Mouse (Mus musculus): ENCODE measurements at regions not wholly inside any gene's neighbourhood (a gene's known extent, or its start where the extent isn't known, plus 50 kb on each side); places are given as distances from the start of the nearest gene placed in this dataset.

DNA sequence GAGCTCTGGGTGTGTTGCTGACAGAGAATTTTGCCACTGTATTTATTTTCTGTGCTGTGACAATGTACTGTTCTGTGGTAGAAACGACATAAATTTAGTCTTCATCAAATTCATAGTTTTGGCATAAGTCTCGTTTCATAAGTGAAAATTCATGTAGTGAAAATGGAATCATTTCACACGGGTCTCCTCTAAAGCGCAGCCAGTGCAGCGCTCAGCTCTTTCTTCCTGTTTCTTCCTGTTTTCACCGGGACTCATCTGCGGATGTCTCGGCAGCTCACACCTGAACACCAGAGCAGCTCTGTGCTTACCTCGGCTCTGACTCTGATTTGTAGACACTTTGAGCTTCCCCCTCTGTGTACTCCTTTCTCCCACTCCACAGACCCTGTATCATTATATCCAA is 85.2 kb upstream of the Prkd1 start:
- Histone ChIP-seq H3K79me2 (ENCODE audit: control insufficient read depth, insufficient read depth) (no peaks in the 10 kb centered on the region), H3K4me2 (ENCODE audit: low read depth) (no peak overlapping the region), H3K36me3 (ENCODE audit: control insufficient read depth, insufficient read depth) (no peaks in the 10 kb centered on the region), H3K4me3 (no peak overlapping the region), H3ac (ENCODE audit: control insufficient read depth, insufficient read length) (no peak overlapping the region), H3K27me3 (ENCODE audit: control insufficient read depth, insufficient read depth, insufficient read length) (no peaks in the 10 kb centered on the region)
- no peak for TF ChIP-seq TCF3 (IDR thresholded peaks at IDR 0.05; ENCODE audit: insufficient read length, low read depth)
- no peak for TF ChIP-seq MYOD1 (IDR thresholded peaks at IDR 0.05; ENCODE audit: control insufficient read depth in 1 of 3, insufficient read length in 2 of 3, low read depth in 2 of 3)
- TF ChIP-seq TCF12 (IDR thresholded peaks at IDR 0.05; ENCODE audit: insufficient read depth, poor library complexity, severe bottlenecking): no peak
- TF ChIP-seq MYOG (IDR thresholded peaks at IDR 0.05; ENCODE audit: control insufficient read depth in 1 of 3, insufficient read depth in 1 of 3, insufficient read length in 2 of 3, low read depth in 2 of 3): no peak
- no peak for TF ChIP-seq USF1 (IDR thresholded peaks at IDR 0.05; ENCODE audit: low read depth)
- TF ChIP-seq REST (IDR thresholded peaks at IDR 0.05; ENCODE audit: insufficient read depth, insufficient read length): no peak
- TF ChIP-seq POLR2AphosphoS2 (IDR thresholded peaks at IDR 0.05; ENCODE audit: insufficient read length, low read depth): no peak
- no peak for TF ChIP-seq POLR2A (IDR thresholded peaks at IDR 0.05; ENCODE audit: insufficient read length, low read depth)
- no peak for TF ChIP-seq SRF (IDR thresholded peaks at IDR 0.05; ENCODE audit: control insufficient read depth, insufficient read length, low read depth)
- TF ChIP-seq MAX (IDR thresholded peaks at IDR 0.05; ENCODE audit: low read depth): no peak
- TF ChIP-seq E2F4 (IDR thresholded peaks at IDR 0.05; ENCODE audit: insufficient read depth): no peak

DNA sequence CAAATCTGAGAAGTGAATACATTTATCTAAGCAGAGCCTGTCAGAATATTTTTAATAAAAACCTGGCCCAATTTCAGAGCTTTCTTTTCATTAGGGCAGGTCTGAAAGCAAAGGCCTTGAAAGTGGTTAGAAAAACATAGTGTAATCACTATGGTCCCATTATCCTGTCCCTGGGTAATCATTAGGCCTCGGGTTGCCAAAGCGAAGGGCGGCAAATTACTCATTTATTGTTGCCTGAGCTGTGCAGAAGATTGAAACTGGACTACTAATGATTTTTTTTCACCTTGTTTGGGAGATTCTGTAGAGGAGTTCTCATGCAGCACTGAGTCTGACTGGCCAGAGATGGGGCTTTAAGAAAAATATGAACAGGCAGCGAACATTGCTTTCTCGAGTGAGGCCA is 63.7 kb upstream of the Prkd1 start:
- no peak overlapping the region for H3K4me3 ChIP-seq
- H3K36me3 ChIP-seq (ENCODE audit: control insufficient read depth, insufficient read depth): no peaks in the 10 kb centered on the region
- TF ChIP-seq CEBPB (IDR thresholded peaks at IDR 0.05; ENCODE audit: insufficient read depth, poor library complexity, severe bottlenecking): no peak
- no peak for TF ChIP-seq MYOD1 (IDR thresholded peaks at IDR 0.05; ENCODE audit: control insufficient read depth in 1 of 3, insufficient read length in 2 of 3, low read depth in 2 of 3)
- no peak for TF ChIP-seq TCF12 (IDR thresholded peaks at IDR 0.05; ENCODE audit: insufficient read depth, poor library complexity, severe bottlenecking)
- no peak for TF ChIP-seq SRF (IDR thresholded peaks at IDR 0.05; ENCODE audit: control insufficient read depth, insufficient read length, low read depth)
- no peak for TF ChIP-seq POLR2AphosphoS2 (IDR thresholded peaks at IDR 0.05; ENCODE audit: insufficient read length, low read depth)
- no peak for TF ChIP-seq MAX (IDR thresholded peaks at IDR 0.05; ENCODE audit: low read depth)
- TF ChIP-seq USF1 (IDR thresholded peaks at IDR 0.05; ENCODE audit: low read depth): no peak
- no peak for TF ChIP-seq E2F4 (IDR thresholded peaks at IDR 0.05; ENCODE audit: insufficient read depth)
- no peak for TF ChIP-seq MYOG (IDR thresholded peaks at IDR 0.05; ENCODE audit: control insufficient read depth in 1 of 3, insufficient read depth in 1 of 3, insufficient read length in 2 of 3, low read depth in 2 of 3)
- TF ChIP-seq TCF3 (IDR thresholded peaks at IDR 0.05; ENCODE audit: insufficient read length, low read depth): no peak
- no peak for TF ChIP-seq POLR2A (IDR thresholded peaks at IDR 0.05; ENCODE audit: insufficient read length, low read depth)
- TF ChIP-seq REST (IDR thresholded peaks at IDR 0.05; ENCODE audit: insufficient read depth, insufficient read length): no peak
- H3K79me2 ChIP-seq (ENCODE audit: control insufficient read depth, insufficient read depth): no peaks in the 10 kb centered on the region
- H3K27me3 ChIP-seq (ENCODE audit: control insufficient read depth, insufficient read depth, insufficient read length): no peaks in the 10 kb centered on the region
- H3ac ChIP-seq (ENCODE audit: control insufficient read depth, insufficient read length): no peak overlapping the region
- no peak overlapping the region for H3K4me2 ChIP-seq (ENCODE audit: low read depth)

DNA sequence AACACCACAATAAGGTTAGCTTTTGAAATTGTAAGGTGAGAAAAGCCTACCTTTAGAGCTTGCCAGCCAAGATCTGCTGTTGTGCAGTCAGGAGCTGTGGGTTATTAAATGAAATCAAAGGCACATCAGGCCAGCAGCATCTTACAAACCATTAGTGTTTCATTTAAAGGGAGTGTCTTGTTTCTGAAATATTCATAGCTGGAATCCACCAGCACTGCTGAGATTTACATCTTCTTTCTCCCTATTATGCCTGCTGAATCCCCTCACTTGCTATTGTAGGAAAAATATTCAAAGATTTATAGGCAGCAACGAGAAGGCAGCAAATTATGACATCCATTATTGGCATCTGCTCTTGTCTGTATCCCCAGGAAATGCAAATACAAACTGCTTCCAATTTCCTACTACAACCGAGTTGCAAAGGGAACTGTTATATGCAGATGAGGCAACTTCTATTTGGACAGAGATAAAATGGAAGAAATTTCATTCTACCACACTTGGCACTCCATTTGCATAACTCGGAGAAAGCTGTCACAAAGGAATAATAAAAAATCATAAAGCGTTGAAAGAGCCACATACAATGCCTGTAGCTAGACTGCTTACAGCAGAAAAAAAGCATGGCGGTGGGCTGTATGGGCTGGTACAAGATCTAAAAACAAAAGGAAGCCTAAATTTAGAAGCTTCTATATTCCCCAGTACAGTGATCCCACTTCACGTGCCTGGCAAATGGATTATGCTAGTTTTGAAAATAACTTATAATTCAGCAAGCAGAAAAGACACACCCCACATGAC is 60.3 kb upstream of the Prkd1 start:
- Histone ChIP-seq H3K27me3 (ENCODE audit: control insufficient read depth, insufficient read depth, insufficient read length) (no peaks in the 10 kb centered on the region), H3K79me2 (ENCODE audit: control insufficient read depth, insufficient read depth) (no peaks in the 10 kb centered on the region), H3K4me3 (no peak overlapping the region), H3K4me2 (ENCODE audit: low read depth) (no peak overlapping the region), H3ac (ENCODE audit: control insufficient read depth, insufficient read length) (no peak overlapping the region), H3K36me3 (ENCODE audit: control insufficient read depth, insufficient read depth) (no peaks in the 10 kb centered on the region)
- TF ChIP-seq CEBPB (IDR thresholded peaks at IDR 0.05; ENCODE audit: insufficient read depth, poor library complexity, severe bottlenecking) (no peak), MYOD1 (IDR thresholded peaks at IDR 0.05; ENCODE audit: control insufficient read depth in 1 of 3, insufficient read length in 2 of 3, low read depth in 2 of 3) (no peak), TCF12 (IDR thresholded peaks at IDR 0.05; ENCODE audit: insufficient read depth, poor library complexity, severe bottlenecking) (no peak), E2F4 (IDR thresholded peaks at IDR 0.05; ENCODE audit: insufficient read depth) (no peak), POLR2A (IDR thresholded peaks at IDR 0.05; ENCODE audit: insufficient read length, low read depth) (no peak), POLR2AphosphoS2 (IDR thresholded peaks at IDR 0.05; ENCODE audit: insufficient read length, low read depth) (no peak), TCF3 (IDR thresholded peaks at IDR 0.05; ENCODE audit: insufficient read length, low read depth) (no peak), MYOG (IDR thresholded peaks at IDR 0.05; ENCODE audit: control insufficient read depth in 1 of 3, insufficient read depth in 1 of 3, insufficient read length in 2 of 3, low read depth in 2 of 3) (no peak), MAX (IDR thresholded peaks at IDR 0.05; ENCODE audit: low read depth) (no peak), USF1 (IDR thresholded peaks at IDR 0.05; ENCODE audit: low read depth) (no peak), REST (IDR thresholded peaks at IDR 0.05; ENCODE audit: insufficient read depth, insufficient read length) (no peak), SRF (IDR thresholded peaks at IDR 0.05; ENCODE audit: control insufficient read depth, insufficient read length, low read depth) (no peak)

DNA sequence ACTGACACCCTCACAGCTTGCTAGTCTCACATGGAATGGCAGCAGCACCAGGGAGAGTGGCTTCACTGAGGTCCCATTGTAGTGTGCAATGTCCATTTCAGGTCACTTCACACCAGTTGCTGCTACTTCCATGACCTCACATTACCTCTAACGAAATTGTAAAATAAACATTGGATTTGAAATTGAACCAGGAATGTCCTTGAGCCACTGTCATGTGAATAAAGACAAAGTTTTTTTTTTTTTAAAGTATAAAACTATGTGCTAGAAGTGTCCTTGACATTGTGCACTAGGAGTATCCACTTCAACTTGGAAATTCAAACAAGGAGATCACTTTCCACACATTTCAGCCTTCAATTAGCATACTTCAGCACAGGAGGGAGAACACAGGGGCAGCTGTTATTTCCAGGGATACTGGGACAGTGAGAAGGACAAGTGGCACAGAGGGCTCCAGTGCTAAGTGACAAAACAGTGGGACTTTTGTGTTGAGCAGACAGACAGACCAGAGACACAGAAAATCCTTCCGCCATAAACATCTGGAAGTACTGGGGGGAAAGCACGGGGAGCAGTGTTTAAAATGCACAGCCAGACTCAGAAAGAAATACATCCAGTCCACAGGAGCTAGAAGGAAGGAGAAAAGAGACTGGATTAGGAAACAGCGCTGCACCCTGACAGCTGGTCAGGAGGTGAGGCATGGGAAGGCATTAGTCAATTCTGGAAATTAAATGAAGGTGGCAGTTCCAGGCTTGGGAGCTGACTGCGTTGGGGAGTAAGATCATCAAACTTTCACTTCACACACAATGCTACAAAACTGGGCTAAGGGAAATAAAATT is 49.9 kb upstream of the Prkd1 start:
- no peak for TF ChIP-seq TCF3 (IDR thresholded peaks at IDR 0.05; ENCODE audit: insufficient read length, low read depth)
- TF ChIP-seq POLR2A (IDR thresholded peaks at IDR 0.05; ENCODE audit: insufficient read length, low read depth): no peak
- no peak for TF ChIP-seq POLR2AphosphoS2 (IDR thresholded peaks at IDR 0.05; ENCODE audit: insufficient read length, low read depth)
- TF ChIP-seq CEBPB (IDR thresholded peaks at IDR 0.05; ENCODE audit: insufficient read depth, poor library complexity, severe bottlenecking): no peak
- Histone ChIP-seq H3K79me2 (ENCODE audit: control insufficient read depth, insufficient read depth) (no peaks in the 10 kb centered on the region), H3K27me3 (ENCODE audit: control insufficient read depth, insufficient read depth, insufficient read length) (no peaks in the 10 kb centered on the region), H3K36me3 (ENCODE audit: control insufficient read depth, insufficient read depth) (no peaks in the 10 kb centered on the region), H3K4me2 (ENCODE audit: low read depth) (no peak overlapping the region), H3K4me3 (no peak overlapping the region), H3ac (ENCODE audit: control insufficient read depth, insufficient read length) (no peak overlapping the region)

Measured in myocyte (in vitro differentiated cells).